Mouse (Mus musculus) MEL (cell line): ENCODE results near the gene E2f2. TPM values are rescaled to one million over a fixed set of nuclear protein-coding genes. Genes with fewer than 3 reads are reported as not detected.

Source experiments
- DNase-seq: peaks from one replicate; pipeline ENCODE4 v3.0.0; 2011; ENCODE audit warnings: low read depth, low spot score
- H3K27ac ChIP-seq: 2 replicates; pipeline ENCODE4 v1.5.1; 2012; ENCODE audit warnings: low read depth, mild to moderate bottlenecking, control low read depth, low read length, moderate library complexity; ENCODE audit not compliant: control insufficient read depth
- H3K27me3 ChIP-seq, 2 experiments: fragments of 150-350 bp in 1 of 2; sonication (generic) in 1 of 2; 2 replicates each; pipeline ENCODE4 v1.6.1; 2012; ENCODE audit warnings: low read length in 2 of 2, mild to moderate bottlenecking in 2 of 2, improper control_type of control experiment in 1 of 2, moderate library complexity in 1 of 2; ENCODE audit not compliant: insufficient read depth in 2 of 2, control insufficient read depth in 1 of 2
- H3K36me3 ChIP-seq, 2 experiments: 2 replicates each; pipeline ENCODE4 v1.6.1; 2012 to 2014; ENCODE audit warnings: low read length in 2 of 2, improper control_type of control experiment in 1 of 2, inconsistent platforms in 1 of 2, mild to moderate bottlenecking in 1 of 2; ENCODE audit not compliant: insufficient read depth in 2 of 2, control insufficient read depth in 1 of 2
- H3K4me1 ChIP-seq, 2 experiments: fragments of 150-350 bp in 1 of 2; sonication (generic) in 1 of 2; 2 replicates each; pipeline ENCODE4 v1.6.1; 2012; ENCODE audit warnings: low read length in 2 of 2, improper control_type of control experiment in 1 of 2, mild to moderate bottlenecking in 1 of 2; ENCODE audit not compliant: insufficient read depth in 2 of 2, control insufficient read depth in 1 of 2
- H3K4me3 ChIP-seq, 2 experiments: fragments of 150-350 bp in 1 of 2; sonication (generic) in 1 of 2; 2 replicates each; pipeline ENCODE4 v1.5.1; 2012; ENCODE audit warnings: low read depth in 2 of 2, low read length in 2 of 2, mild to moderate bottlenecking in 2 of 2, moderate library complexity in 2 of 2, control low read depth in 1 of 2, improper control_type of control experiment in 1 of 2; ENCODE audit not compliant: control insufficient read depth in 1 of 2, insufficient read depth in 1 of 2
- H3K79me2 ChIP-seq: 2 replicates; pipeline ENCODE4 v1.6.1; 2012; ENCODE audit warnings: mild to moderate bottlenecking, low read length, moderate library complexity; ENCODE audit not compliant: control insufficient read depth, poor library complexity, insufficient read depth
- H3K9ac ChIP-seq: 2 replicates; pipeline ENCODE4 v1.6.1; 2012; ENCODE audit warnings: low read depth, mild to moderate bottlenecking, control low read depth, low read length, moderate library complexity; ENCODE audit not compliant: control insufficient read depth, poor library complexity, severe bottlenecking
- H3K9me3 ChIP-seq: fragments of 150-350 bp; sonication (generic); replicated peaks from 2 replicates; pipeline ENCODE4 v1.6.1; 2012; ENCODE audit warnings: mild to moderate bottlenecking, low read length, improper control_type of control experiment, moderate library complexity; ENCODE audit not compliant: insufficient read depth
- CHD1 ChIP-seq: IDR thresholded peaks from 2 replicates; pipeline ENCODE4 v1.6.1; 2012; ENCODE audit warnings: low read depth, mild to moderate bottlenecking, inconsistent platforms, low read length, improper control_type of control experiment
- CTCF ChIP-seq, 3 experiments: IDR thresholded peaks in 2 of 3; conservative IDR thresholded peaks in 1 of 3; 2 replicates each; pipeline ENCODE4 v1.5.1; 2011 to 2012; ENCODE audit warnings: low read length in 3 of 3, low read depth in 2 of 3, mild to moderate bottlenecking in 2 of 3, improper control_type of control experiment in 1 of 3, inconsistent platforms in 1 of 3, mixed read lengths in 1 of 3, moderate library complexity in 1 of 3; ENCODE audit not compliant: control insufficient read depth in 1 of 3, insufficient read depth in 1 of 3, poor library complexity in 1 of 3, severe bottlenecking in 1 of 3
- E2F4 ChIP-seq: IDR thresholded peaks from 2 replicates; pipeline ENCODE4 v1.6.1; 2011; ENCODE audit warnings: low read depth, low read length, improper control_type of control experiment, borderline replicate concordance
- ELF1 ChIP-seq: IDR thresholded peaks from 2 replicates; pipeline ENCODE4 v1.6.1; 2014; ENCODE audit warnings: low read depth, mild to moderate bottlenecking, inconsistent platforms, low read length, improper control_type of control experiment, moderate library complexity
- GABPA ChIP-seq: IDR thresholded peaks from 2 replicates; pipeline ENCODE4 v1.6.1; 2012; ENCODE audit warnings: low read depth, mild to moderate bottlenecking, inconsistent platforms, low read length, improper control_type of control experiment, moderate library complexity
- GATA1 ChIP-seq: IDR thresholded peaks from 2 replicates; pipeline ENCODE4 v1.6.1; 2011; ENCODE audit warnings: low read depth, low read length, improper control_type of control experiment
- JUND ChIP-seq: IDR thresholded peaks from 2 replicates; pipeline ENCODE4 v1.6.1; 2011; ENCODE audit warnings: low read depth, mild to moderate bottlenecking, improper control_type of control experiment, low read length
- KAT2A ChIP-seq: conservative IDR thresholded peaks from 2 replicates; pipeline ENCODE4 v1.6.1; 2012; ENCODE audit warnings: low read depth, low read length, improper control_type of control experiment, inconsistent platforms
- MAZ ChIP-seq: IDR thresholded peaks from 2 replicates; pipeline ENCODE4 v1.6.1; 2012; ENCODE audit warnings: low read depth, mild to moderate bottlenecking, inconsistent platforms, low read length, improper control_type of control experiment
- MEF2A ChIP-seq: IDR thresholded peaks from 2 replicates; pipeline ENCODE4 v1.6.1; 2014; ENCODE audit warnings: low read depth, mild to moderate bottlenecking, inconsistent platforms, low read length, improper control_type of control experiment; ENCODE audit not compliant: poor library complexity, insufficient replicate concordance, severe bottlenecking; ENCODE audit errors: extremely low read depth
- POLR2AphosphoS2 ChIP-seq: IDR thresholded peaks from 2 replicates; pipeline ENCODE4 v1.6.1; 2011; ENCODE audit warnings: low read length, improper control_type of control experiment
- RAD21 ChIP-seq: IDR thresholded peaks from 2 replicates; pipeline ENCODE4 v1.6.1; 2011; ENCODE audit warnings: mild to moderate bottlenecking, low read depth, low read length, improper control_type of control experiment
- RCOR1 ChIP-seq: IDR thresholded peaks from 2 replicates; pipeline ENCODE4 v1.6.1; 2012; ENCODE audit warnings: low read depth, mild to moderate bottlenecking, inconsistent platforms, low read length, improper control_type of control experiment
- SIN3A ChIP-seq: IDR thresholded peaks from 2 replicates; pipeline ENCODE4 v1.6.1; 2012; ENCODE audit warnings: low read length, improper control_type of control experiment, inconsistent platforms
- SMC3 ChIP-seq: IDR thresholded peaks from 2 replicates; pipeline ENCODE4 v1.6.1; 2011; ENCODE audit warnings: low read depth, low read length, improper control_type of control experiment
- TAL1 ChIP-seq: IDR thresholded peaks from 2 replicates; pipeline ENCODE4 v1.6.1; 2012; ENCODE audit warnings: mild to moderate bottlenecking, inconsistent platforms, low read length, moderate library complexity, mixed read lengths
- UBTF ChIP-seq: IDR thresholded peaks from 2 replicates; pipeline ENCODE4 v1.6.1; 2012; ENCODE audit warnings: low read depth, mild to moderate bottlenecking, inconsistent platforms, low read length, improper control_type of control experiment, moderate library complexity, borderline replicate concordance; ENCODE audit not compliant: insufficient read depth
- USF1 ChIP-seq: IDR thresholded peaks from 2 replicates; pipeline ENCODE4 v1.6.1; 2014; ENCODE audit warnings: low read depth, mild to moderate bottlenecking, inconsistent platforms, low read length, improper control_type of control experiment, moderate library complexity
- USF2 ChIP-seq, 2 experiments: IDR thresholded peaks; 2 replicates each; pipeline ENCODE4 v1.6.1; 2011 to 2012; ENCODE audit warnings: improper control_type of control experiment in 2 of 2, low read length in 2 of 2, borderline replicate concordance in 1 of 2, inconsistent platforms in 1 of 2, low read depth in 1 of 2, mild to moderate bottlenecking in 1 of 2; ENCODE audit not compliant: insufficient read depth in 1 of 2
- ZC3H11A ChIP-seq: IDR thresholded peaks from 2 replicates; pipeline ENCODE4 v1.6.1; 2012; ENCODE audit warnings: low read depth, mild to moderate bottlenecking, inconsistent platforms, low read length, improper control_type of control experiment
- ZKSCAN1 ChIP-seq: IDR thresholded peaks from 2 replicates; pipeline ENCODE4 v1.6.1; 2012; ENCODE audit warnings: low read depth, mild to moderate bottlenecking, inconsistent platforms, low read length, improper control_type of control experiment, moderate library complexity
- ZNF384 ChIP-seq: IDR thresholded peaks from 2 replicates; pipeline ENCODE4 v1.6.1; 2012; ENCODE audit warnings: low read depth, mild to moderate bottlenecking, inconsistent platforms, low read length, improper control_type of control experiment
- polyA plus RNA-seq, 2 experiments: library from polyadenylated mRNA; stranded (reverse) in 1 of 2; unstranded in 1 of 2; fragments of >175 nt in 1 of 2; fragments of >200 nt in 1 of 2; gene quantifications; 2 replicates each; pipeline versions ENCODE4 v1.2.1 to v1.2.4; 2012; ENCODE audit warnings: low replicate concordance in 2 of 2, low read depth in 1 of 2; ENCODE audit not compliant: insufficient read length in 2 of 2, insufficient read depth in 1 of 2, missing spikeins in 1 of 2
- total RNA-seq: library from RNA; depleted of rRNA; stranded (reverse); fragments of 300-350 nt; gene quantifications from 2 replicates; pipeline ENCODE4 v1.2.3, GENCODE M21; 2012

Gene E2f2
- total and polyA plus RNA-seq, 3 experiments, result 11.2 to 25.4 TPM; not detected in 1

GRCm38 (mm10) chr4:136148342-136149044 is 23.7 kb upstream of the E2f2 start:
- H3K79me2 ChIP-seq, result no peaks in the 10 kb centered on the region
- DNase-seq, result no peak
- H3K36me3 ChIP-seq, result peaks cover 0 to 8% of the 10 kb centered on the region in 2 experiments; a peak in 1 of 4 replicates
- peaks cover 2 to 12% of the 10 kb centered on the region in 2 experiments; a peak in 3 of 4 replicates for H3K4me1 ChIP-seq
- H3K9ac ChIP-seq, result no peak overlapping the region
- TF ChIP-seq USF1 (no peak), POLR2AphosphoS2 (no peak)
- H3K27ac ChIP-seq, result no peak overlapping the region
- H3K27me3 ChIP-seq, result peaks cover 6 to 7% of the 10 kb centered on the region in 2 experiments
- no peaks in the 10 kb centered on the region for H3K9me3 ChIP-seq
- no peak overlapping the region for H3K4me3 ChIP-seq

- Histone ChIP-seq H3K36me3 (peaks cover 0 to 7% of the 10 kb centered on the region in 2 experiments; a peak in 1 of 4 replicates), H3K4me1 (peaks cover 2 to 9% of the 10 kb centered on the region in 2 experiments; a peak in 3 of 4 replicates), H3K4me3 (no peak overlapping the region), H3K9ac (no peak overlapping the region), H3K9me3 (no peaks in the 10 kb centered on the region), H3K27me3 (peaks cover 6 to 7% of the 10 kb centered on the region in 2 experiments), H3K27ac (no peak overlapping the region), H3K79me2 (no peaks in the 10 kb centered on the region)
- TF ChIP-seq E2F4 (no peak), CTCF (IDR thresholded peaks at IDR 0.05 in 2 of 3, conservative IDR thresholded peaks at IDR 0.05 in 1 of 3; ENCODE audit: control insufficient read depth in 1 of 3, insufficient read depth in 1 of 3, low read depth in 2 of 3, low read length in 3 of 3, poor library complexity in 1 of 3, severe bottlenecking in 1 of 3) (no peak), SIN3A (no peak), MEF2A (no peak), TAL1 (no peak), KAT2A (no peak), MAZ (no peak), USF1 (no peak), ZKSCAN1 (no peak), GABPA (no peak), JUND (no peak), ELF1 (no peak)
- no peak for DNase-seq
Measured at GRCm38 (mm10) chr4:136149045-136149379, 23.2 kb upstream of the E2f2 start.

- peaks cover 6 to 7% of the 10 kb centered on the region in 2 experiments for H3K27me3 ChIP-seq
- no peak overlapping the region for H3K27ac ChIP-seq
- peak; percentile 78 for DNase-seq
- H3K9me3 ChIP-seq, result no peaks in the 10 kb centered on the region
- no peak overlapping the region for H3K9ac ChIP-seq
- H3K4me1 ChIP-seq, result peaks cover 2 to 5% of the 10 kb centered on the region in 2 experiments; a peak in 2 of 4 replicates
- no peaks in the 10 kb centered on the region for H3K79me2 ChIP-seq
- TF ChIP-seq CHD1 (no peak), USF2 (IDR thresholded peaks at IDR 0.05; ENCODE audit: borderline replicate concordance in 1 of 2, insufficient read depth in 1 of 2, low read depth in 1 of 2, low read length in 2 of 2) (no peak), RCOR1 (no peak), ZNF384 (peak; percentile 72), RAD21 (peak; percentile 75), POLR2AphosphoS2 (no peak), ELF1 (no peak), JUND (no peak), GATA1 (peak; percentile 32; the same call in 1 of the 2 replicates), ZC3H11A (peak; percentile 65), SMC3 (peak; percentile 80), UBTF (no peak), CTCF (IDR thresholded peaks at IDR 0.05 in 2 of 3, conservative IDR thresholded peaks at IDR 0.05 in 1 of 3; ENCODE audit: control insufficient read depth in 1 of 3, insufficient read depth in 1 of 3, low read depth in 2 of 3, low read length in 3 of 3, poor library complexity in 1 of 3, severe bottlenecking in 1 of 3) (peak; percentile 73 to 93 (median 84))
- peaks cover 0 to 5% of the 10 kb centered on the region in 2 experiments; a peak in 1 of 4 replicates for H3K36me3 ChIP-seq
- no peak overlapping the region for H3K4me3 ChIP-seq
Measured at GRCm38 (mm10) chr4:136149734-136150133, 22.5 kb upstream of the E2f2 start.
